ENCODE assay signal across 23 mouse cellular contexts in the genomic region with DNA sequence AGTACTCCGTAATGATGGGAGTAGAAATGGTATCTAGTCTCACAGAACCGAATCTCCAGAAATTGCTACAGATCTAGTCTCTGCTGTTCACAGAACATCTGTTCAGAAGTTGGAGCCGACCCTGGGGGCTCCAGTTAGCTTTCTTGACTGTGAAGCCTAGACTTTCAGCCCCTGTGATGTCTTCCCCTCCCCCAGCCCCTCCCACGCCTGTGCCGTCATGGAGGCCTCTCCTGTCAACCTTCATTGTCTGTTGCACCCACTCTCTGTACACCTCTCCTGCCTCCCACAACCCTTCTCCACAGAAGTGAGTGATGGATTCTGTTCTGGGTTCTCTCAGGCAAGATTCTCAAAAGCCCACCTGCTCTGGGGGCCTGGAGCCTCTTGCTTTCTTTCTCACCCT.
A peak's percentile ranks its signal among the peaks of the same experiment; 100 is the strongest.
DNase-seq lines count a peak whose midpoint lies in the region; ATAC-seq lines count a peak whose summit lies in the region.
"Had no signal": no experiment of that assay in that cellular context is flagged by ENCODE, and none has a peak within 500 bp of the region (broad histone marks: within the 10 kb centered on the region; RNA-seq: fewer than 3 reads in every experiment).

No protein-coding gene starts in this region.

- no peak for DNase-seq in heart, embryonic 10.5 days (ENCODE audit: low spot score)
- DNase-seq in heart, adult 11 months, result no peak
- no peak for DNase-seq in hindbrain, embryonic 10.5 days (ENCODE audit: low spot score)
- DNase-seq in testis, postnatal 10 days (ENCODE audit: low spot score), result peak; percentile 60
- no peak for DNase-seq in testis, postnatal 14 days (ENCODE audit: low spot score)
- DNase-seq: adrenal gland, postnatal 10 days; adrenal gland, postnatal 36 days; cerebellum, adult 11 months; cerebellum, adult 2 months; cerebellum, adult 9-11 months; cerebellum, postnatal 25 days; forebrain, postnatal 0 days; gastrocnemius, postnatal 25 days; heart, postnatal 10 days; heart, postnatal 36 days had no signal

- H3K27ac ChIP-seq in heart, embryonic 10.5 days, result peak overlapping the region; percentile 84
- peak overlapping the region; percentile 36; the same call in 1 of the 2 replicates for H3K27ac ChIP-seq in hindbrain, embryonic 10.5 days
- no peak overlapping the region for H3K27ac ChIP-seq in hindbrain, embryonic 13.5 days
- H3K27ac ChIP-seq: embryonic facial prominence, embryonic 12.5 days; embryonic facial prominence, embryonic 15.5 days; hindbrain, embryonic 15.5 days had no signal

- ATAC-seq in hindbrain, embryonic 13.5 days (ENCODE audit: low FRiP score), result no peak
- ATAC-seq: forebrain, embryonic 14.5 days; forebrain, postnatal 0 days; intestine, postnatal 0 days; Patski had no signal

- H3K9me3 ChIP-seq in heart, embryonic 10.5 days, result no peaks in the 10 kb centered on the region
- H3K9me3 ChIP-seq in hindbrain, embryonic 10.5 days, result no peaks in the 10 kb centered on the region
- H3K9me3 ChIP-seq in hindbrain, embryonic 13.5 days, result no peaks in the 10 kb centered on the region
- H3K9me3 ChIP-seq: embryonic facial prominence, embryonic 12.5 days; embryonic facial prominence, embryonic 15.5 days; G1E; hindbrain, embryonic 15.5 days had no signal

- H3K4me3 ChIP-seq in heart, embryonic 10.5 days, result no peak overlapping the region
- no peak overlapping the region for H3K4me3 ChIP-seq in hindbrain, embryonic 10.5 days
- H3K4me3 ChIP-seq in hindbrain, embryonic 13.5 days, result no peak overlapping the region
- H3K4me3 ChIP-seq: embryonic facial prominence, embryonic 12.5 days; embryonic facial prominence, embryonic 15.5 days; hindbrain, embryonic 15.5 days had no signal

- H3K36me3 ChIP-seq in heart, embryonic 10.5 days, result no peaks in the 10 kb centered on the region
- no peaks in the 10 kb centered on the region for H3K36me3 ChIP-seq in hindbrain, embryonic 10.5 days
- H3K36me3 ChIP-seq in hindbrain, embryonic 13.5 days, result no peaks in the 10 kb centered on the region
- H3K36me3 ChIP-seq: embryonic facial prominence, embryonic 12.5 days; embryonic facial prominence, embryonic 15.5 days; G1E; hindbrain, embryonic 15.5 days had no signal

- WGBS in heart, embryonic 10.5 days, result 79% methylated on average over 5 of the region's 5 CpGs
- WGBS in hindbrain, embryonic 10.5 days, result 79% methylated on average over 5 of the region's 5 CpGs
- WGBS in hindbrain, embryonic 13.5 days, result 73% methylated on average over 5 of the region's 5 CpGs

- H3K27me3 ChIP-seq in heart, embryonic 10.5 days (ENCODE audit: insufficient read depth, poor library complexity, severe bottlenecking), result no peaks in the 10 kb centered on the region
- H3K27me3 ChIP-seq in hindbrain, embryonic 10.5 days (ENCODE audit: insufficient read depth, poor library complexity, severe bottlenecking), result no peaks in the 10 kb centered on the region
- H3K27me3 ChIP-seq in hindbrain, embryonic 13.5 days, result no peaks in the 10 kb centered on the region
- H3K27me3 ChIP-seq: embryonic facial prominence, embryonic 12.5 days; embryonic facial prominence, embryonic 15.5 days; hindbrain, embryonic 15.5 days had no signal

- no peak overlapping the region for H3K9ac ChIP-seq in hindbrain, embryonic 13.5 days
- H3K9ac ChIP-seq: embryonic facial prominence, embryonic 12.5 days; embryonic facial prominence, embryonic 15.5 days; forebrain, postnatal 0 days; hindbrain, embryonic 15.5 days had no signal

- no peak overlapping the region for H3K4me2 ChIP-seq in hindbrain, embryonic 13.5 days
- H3K4me2 ChIP-seq: embryonic facial prominence, embryonic 12.5 days; embryonic facial prominence, embryonic 15.5 days; hindbrain, embryonic 15.5 days had no signal

- H3K4me1 ChIP-seq in heart, embryonic 10.5 days, result peaks cover 90% of the 10 kb centered on the region
- peaks cover 44% of the 10 kb centered on the region for H3K4me1 ChIP-seq in hindbrain, embryonic 10.5 days (replicated peaks)
- H3K4me1 ChIP-seq in hindbrain, embryonic 13.5 days (replicated peaks), result peaks cover 23% of the 10 kb centered on the region
